Mouse (Mus musculus): ENCODE results near the gene Dcst1. TPM values are rescaled to one million over a fixed set of nuclear protein-coding genes. Genes with fewer than 3 reads are reported as not detected.

Dcst1 gene
- polyA plus RNA-seq, 1 experiment from 2014 or later: 0.99 TPM

- Histone ChIP-seq H3K27ac (0 out of 2 replicates have a peak overlapping the region, but pooled peaks have one; percentile 66), H3K4me3 (peak overlapping the region; percentile 59), H3K9ac (no peak overlapping the region), H3K4me2 (peak overlapping the region; percentile 97), H3K27me3 (replicated peaks) (no peaks in the 10 kb centered on the region), H3K36me3 (replicated peaks) (no peaks in the 10 kb centered on the region), H3K9me3 (no peaks in the 10 kb centered on the region), H3K4me1 (peaks cover 62% of the 10 kb centered on the region)
- WGBS: 4% methylated on average over 6 of the region's 6 CpGs
- ATAC-seq (replicated peaks): no peak
Measured at GRCm38 (mm10) chr3:89336529-89336928, 28.5 kb downstream of the Dcst1 start.

GRCm38 (mm10) chr3:89333053-89333452 lies 32.0 kb downstream of the Dcst1 start:
- ATAC-seq (replicated peaks): no peak
- WGBS: 55% methylated on average over 11 of the region's 11 CpGs
- Histone ChIP-seq H3K27ac (0 out of 2 replicates have a peak overlapping the region, but pooled peaks have one; percentile 2), H3K4me1 (peaks cover 47% of the 10 kb centered on the region), H3K4me2 (no peak overlapping the region), H3K27me3 (replicated peaks) (no peaks in the 10 kb centered on the region), H3K4me3 (no peak overlapping the region), H3K9ac (no peak overlapping the region), H3K36me3 (replicated peaks) (no peaks in the 10 kb centered on the region), H3K9me3 (no peaks in the 10 kb centered on the region)

- no peaks in the 10 kb centered on the region for H3K27me3 ChIP-seq (replicated peaks)
- peak overlapping the region; percentile 30; the same call in 1 of the 2 replicates for H3K27ac ChIP-seq
- H3K4me3 ChIP-seq: no peak overlapping the region
- 18% methylated on average over 12 of the region's 12 CpGs for WGBS
- H3K4me1 ChIP-seq: peaks cover 46% of the 10 kb centered on the region
- H3K36me3 ChIP-seq (replicated peaks): no peaks in the 10 kb centered on the region
- H3K4me2 ChIP-seq: no peak overlapping the region
- no peak overlapping the region for H3K9ac ChIP-seq
- H3K9me3 ChIP-seq: no peaks in the 10 kb centered on the region
- peak; percentile 24 for ATAC-seq (replicated peaks)
Measured at GRCm38 (mm10) chr3:89332476-89332875, 32.6 kb downstream of the Dcst1 start.

GRCm38 (mm10) chr3:89332013-89332412 lies 33.0 kb downstream of the Dcst1 start:
- Histone ChIP-seq H3K4me1 (peaks cover 42% of the 10 kb centered on the region), H3K4me3 (no peak overlapping the region), H3K27ac (peak overlapping the region; percentile 30; the same call in 1 of the 2 replicates), H3K36me3 (replicated peaks) (no peaks in the 10 kb centered on the region), H3K9me3 (no peaks in the 10 kb centered on the region), H3K27me3 (replicated peaks) (no peaks in the 10 kb centered on the region), H3K4me2 (no peak overlapping the region), H3K9ac (no peak overlapping the region)
- ATAC-seq (replicated peaks): 0 out of 2 replicates have a peak, but pooled peaks have one; percentile 2
- WGBS: 22% methylated on average over 10 of the region's 10 CpGs

- WGBS: 65% methylated on average over 13 of the region's 13 CpGs
- Histone ChIP-seq H3K4me3 (no peak overlapping the region), H3K9ac (no peak overlapping the region), H3K27ac (no peak overlapping the region), H3K4me1 (peaks cover 38% of the 10 kb centered on the region), H3K36me3 (replicated peaks) (no peaks in the 10 kb centered on the region), H3K4me2 (no peak overlapping the region), H3K27me3 (replicated peaks) (no peaks in the 10 kb centered on the region), H3K9me3 (no peaks in the 10 kb centered on the region)
- ATAC-seq (replicated peaks): no peak
Measured at GRCm38 (mm10) chr3:89331561-89331960, 33.5 kb downstream of the Dcst1 start.

GRCm38 (mm10) chr3:89330948-89331347 lies 34.1 kb downstream of the Dcst1 start:
- no peaks in the 10 kb centered on the region for H3K36me3 ChIP-seq (replicated peaks)
- H3K4me1 ChIP-seq: peaks cover 34% of the 10 kb centered on the region
- no peaks in the 10 kb centered on the region for H3K27me3 ChIP-seq (replicated peaks)
- H3K27ac ChIP-seq: no peak overlapping the region
- H3K4me2 ChIP-seq: no peak overlapping the region
- H3K9ac ChIP-seq: no peak overlapping the region
- 19% methylated on average over 10 of the region's 10 CpGs for WGBS
- no peak for ATAC-seq (replicated peaks)
- H3K4me3 ChIP-seq: no peak overlapping the region
- H3K9me3 ChIP-seq: no peaks in the 10 kb centered on the region

GRCm38 (mm10) chr3:89330346-89330745 lies 34.7 kb downstream of the Dcst1 start:
- H3K27ac ChIP-seq: no peak overlapping the region
- no peak overlapping the region for H3K4me3 ChIP-seq
- no peak overlapping the region for H3K9ac ChIP-seq
- no peaks in the 10 kb centered on the region for H3K9me3 ChIP-seq
- H3K36me3 ChIP-seq (replicated peaks): no peaks in the 10 kb centered on the region
- 34% methylated on average over 3 of the region's 3 CpGs for WGBS
- peaks cover 34% of the 10 kb centered on the region for H3K4me1 ChIP-seq
- H3K27me3 ChIP-seq (replicated peaks): no peaks in the 10 kb centered on the region
- no peak overlapping the region for H3K4me2 ChIP-seq
- no peak for ATAC-seq (replicated peaks)

- Histone ChIP-seq H3K27me3 (replicated peaks) (no peaks in the 10 kb centered on the region), H3K27ac (no peak overlapping the region), H3K4me3 (no peak overlapping the region), H3K36me3 (replicated peaks) (no peaks in the 10 kb centered on the region), H3K9me3 (no peaks in the 10 kb centered on the region), H3K4me1 (peaks cover 34% of the 10 kb centered on the region), H3K4me2 (no peak overlapping the region), H3K9ac (no peak overlapping the region)
- no peak for ATAC-seq (replicated peaks)
- 13% methylated on average over 4 of the region's 4 CpGs for WGBS
Measured at GRCm38 (mm10) chr3:89328623-89329022, 36.4 kb downstream of the Dcst1 start.

- Histone ChIP-seq H3K27ac (no peak overlapping the region), H3K9ac (no peak overlapping the region), H3K4me1 (peaks cover 25% of the 10 kb centered on the region), H3K4me3 (no peak overlapping the region), H3K4me2 (no peak overlapping the region), H3K27me3 (replicated peaks) (no peaks in the 10 kb centered on the region), H3K9me3 (no peaks in the 10 kb centered on the region), H3K36me3 (replicated peaks) (no peaks in the 10 kb centered on the region)
- 40% methylated on average over 9 of the region's 9 CpGs for WGBS
- no peak for ATAC-seq (replicated peaks)
Measured at GRCm38 (mm10) chr3:89327371-89327870, 37.6 kb downstream of the Dcst1 start.

GRCm38 (mm10) chr3:89325882-89326281 lies 39.2 kb downstream of the Dcst1 start:
- Histone ChIP-seq H3K4me2 (no peak overlapping the region), H3K27me3 (replicated peaks) (no peaks in the 10 kb centered on the region), H3K9me3 (no peaks in the 10 kb centered on the region), H3K9ac (no peak overlapping the region), H3K4me3 (no peak overlapping the region), H3K27ac (no peak overlapping the region), H3K4me1 (peaks cover 20% of the 10 kb centered on the region), H3K36me3 (replicated peaks) (no peaks in the 10 kb centered on the region)
- WGBS: 91% methylated on average over 8 of the region's 8 CpGs
- ATAC-seq (replicated peaks): no peak

GRCm38 (mm10) chr3:89322514-89323165 lies 42.4 kb downstream of the Dcst1 start, which contains the start of gene Efna3:
Efna3 (minus strand) TSS chr3:89322965.
- peaks cover 12% of the 10 kb centered on the region for H3K27me3 ChIP-seq (replicated peaks)
- H3K36me3 ChIP-seq (replicated peaks): no peaks in the 10 kb centered on the region
- no peaks in the 10 kb centered on the region for H3K9me3 ChIP-seq
- peak within 1 kb of the TSS; percentile 84 for H3K4me2 ChIP-seq
- peak; percentile 44 for ATAC-seq (replicated peaks)
- 0% methylated on average over 53 of the region's 53 CpGs for WGBS
- H3K4me1 ChIP-seq: peaks cover 38% of the 10 kb centered on the region
- peak within 1 kb of the TSS; percentile 78 for H3K4me3 ChIP-seq
- peak within 1 kb of the TSS; percentile 85 for H3K27ac ChIP-seq
- H3K9ac ChIP-seq: peak within 1 kb of the TSS; percentile 77

- peak overlapping the region; percentile 85 for H3K27ac ChIP-seq
- peaks cover 41% of the 10 kb centered on the region for H3K4me1 ChIP-seq
- peaks cover 12% of the 10 kb centered on the region for H3K27me3 ChIP-seq (replicated peaks)
- H3K36me3 ChIP-seq (replicated peaks): no peaks in the 10 kb centered on the region
- no peaks in the 10 kb centered on the region for H3K9me3 ChIP-seq
- peak overlapping the region; percentile 78 for H3K4me3 ChIP-seq
- H3K4me2 ChIP-seq: peak overlapping the region; percentile 84
- ATAC-seq (replicated peaks): peak; percentile 2; the same call in 1 of the 2 replicates
- peak overlapping the region; percentile 77 for H3K9ac ChIP-seq
- WGBS: 0% methylated on average over 14 of the region's 14 CpGs
Measured at GRCm38 (mm10) chr3:89322131-89322500, 42.9 kb downstream of the Dcst1 start.
